Mouse (Mus musculus): Measurements from ENCODE around the gene Exoc7.

DNA sequence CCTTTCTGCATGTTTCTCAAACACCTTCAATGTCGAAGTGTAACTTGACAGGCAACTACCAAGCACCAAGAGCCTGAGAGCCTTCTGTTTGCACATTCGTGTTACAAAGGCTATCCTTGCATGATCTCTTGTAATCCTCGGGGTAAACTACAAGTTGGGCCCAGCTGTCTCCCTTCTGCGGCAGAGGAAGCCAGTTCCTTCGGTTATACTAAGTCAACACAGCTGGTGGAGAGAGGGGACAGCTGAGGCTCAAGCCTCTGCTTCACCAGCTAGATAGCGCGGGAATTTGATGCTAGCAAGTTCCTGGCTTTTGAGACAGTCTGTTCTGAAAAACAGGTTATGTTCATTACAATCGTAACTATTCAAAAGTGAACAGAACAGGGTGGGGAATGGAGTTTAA is 5.3 kb upstream of the Exoc7 start:
- TF ChIP-seq CTCF (IDR thresholded peaks at IDR 0.05; ENCODE audit: borderline replicate concordance, insufficient read depth, low read depth, low read length) (no peak), POLR2A (IDR thresholded peaks at IDR 0.05; ENCODE audit: borderline replicate concordance, insufficient read depth, low read length) (no peak)

Measured in cerebellum, adult 2 months (tissue).